Mouse (Mus musculus) cortical plate, adult 2 months (tissue): ENCODE results near the gene Eefsec.

ENCODE experiments used
- CTCF ChIP-seq: fragments of 200-500 bp; IDR thresholded peaks from 2 replicates; pipeline ENCODE4 v1.5.1; 2011; ENCODE audit warnings: mild to moderate bottlenecking, control low read depth, low read length; ENCODE audit not compliant: insufficient read depth; ENCODE audit errors: extremely low read depth
- POLR2A ChIP-seq: fragments of 200-500 bp; IDR thresholded peaks from 2 replicates; pipeline ENCODE4 v1.6.1; 2011; ENCODE audit warnings: mild to moderate bottlenecking, low read length, control low read depth; ENCODE audit not compliant: insufficient read depth; ENCODE audit errors: extremely low read depth

- TF ChIP-seq CTCF, result no peak
- no peak for TF ChIP-seq POLR2A
Observed at GRCm38 (mm10) chr6:88221968-88222367, 224.4 kb downstream of the Eefsec start, which contains the start of gene Dnajb8.
